Mouse (Mus musculus): ENCODE results near the gene Slitrk3.

GRCm38 (mm10) chr3:73055399-73056043 is 2.1 kb downstream of the Slitrk3 start:
- TF ChIP-seq POLR2A (IDR thresholded peaks at IDR 0.05; ENCODE audit: insufficient read length, low read depth): no peak
- TF ChIP-seq POLR2AphosphoS2 (IDR thresholded peaks at IDR 0.05; ENCODE audit: insufficient read length, low read depth): no peak
- TF ChIP-seq E2F4 (IDR thresholded peaks at IDR 0.05; ENCODE audit: insufficient read depth): no peak
- TF ChIP-seq TCF12 (IDR thresholded peaks at IDR 0.05; ENCODE audit: insufficient read depth, poor library complexity, severe bottlenecking): no peak
- no peak for TF ChIP-seq CEBPB (IDR thresholded peaks at IDR 0.05; ENCODE audit: insufficient read depth, poor library complexity, severe bottlenecking)
- no peak for TF ChIP-seq MAX (IDR thresholded peaks at IDR 0.05; ENCODE audit: low read depth)
- no peak for TF ChIP-seq USF1 (IDR thresholded peaks at IDR 0.05; ENCODE audit: low read depth)
- no peak for TF ChIP-seq MYOD1 (IDR thresholded peaks at IDR 0.05; ENCODE audit: control insufficient read depth in 1 of 3, insufficient read length in 2 of 3, low read depth in 2 of 3)
- TF ChIP-seq MYOG (IDR thresholded peaks at IDR 0.05; ENCODE audit: control insufficient read depth in 1 of 3, insufficient read depth in 1 of 3, insufficient read length in 2 of 3, low read depth in 2 of 3): no peak
